Mouse (Mus musculus) stomach, embryonic 16.5 days (tissue): ENCODE data around the gene Hmcn1. TPM values are rescaled to one million over a fixed set of nuclear protein-coding genes. Genes with fewer than 3 reads are reported as not detected.

Source experiments
- ATAC-seq: fragments of 200-750 bp; cut with Nextera tagmentation; 2 replicates; pipeline ENCODE4 v1.8.0; 2017; ENCODE audit warnings: moderate number of reproducible peaks, moderate TSS enrichment; ENCODE audit not compliant: insufficient read depth, low FRiP score
- H3K27ac ChIP-seq: fragments of 300-500 bp; sonication (generic); 2 replicates; pipeline ENCODE4 v1.5.1; 2014; ENCODE audit warnings: low read length
- H3K27me3 ChIP-seq: fragments of 300-500 bp; sonication (generic); 2 replicates; pipeline ENCODE4 v1.6.1; 2014; ENCODE audit warnings: low read length, control low read depth, mixed read lengths; ENCODE audit not compliant: control insufficient read depth, insufficient read depth
- H3K36me3 ChIP-seq: fragments of 300-500 bp; sonication (generic); 2 replicates; pipeline ENCODE4 v1.6.1; 2014; ENCODE audit warnings: low read length; ENCODE audit not compliant: control insufficient read depth, insufficient read depth
- H3K4me1 ChIP-seq: fragments of 300-500 bp; sonication (generic); 2 replicates; pipeline ENCODE4 v1.6.1; 2014; ENCODE audit warnings: low read length, control low read depth, mixed read lengths; ENCODE audit not compliant: control insufficient read depth, insufficient read depth
- H3K4me2 ChIP-seq: fragments of 300-500 bp; sonication (generic); 2 replicates; pipeline ENCODE4 v1.6.1; 2014; ENCODE audit warnings: low read depth, low read length, mixed read lengths
- H3K4me3 ChIP-seq: fragments of 300-500 bp; sonication (generic); replicated peaks from 2 replicates; pipeline ENCODE4 v1.5.1; 2014; ENCODE audit warnings: mild to moderate bottlenecking, low read length
- H3K9ac ChIP-seq: fragments of 300-500 bp; sonication (generic); 2 replicates; pipeline ENCODE4 v1.6.1; 2014; ENCODE audit warnings: low read length
- H3K9me3 ChIP-seq: fragments of 300-500 bp; sonication (generic); replicated peaks from 2 replicates; pipeline ENCODE4 v1.6.1; 2016; ENCODE audit warnings: low read length, control low read depth; ENCODE audit not compliant: control insufficient read depth
- WGBS: fragments of 180-500 bp; shearing (Covaris S2); extraction: QIAGEN DNeasy Blood & Tissue Kit; methylation state at CpG from one replicate; pipeline ENCODE4 v1.1.7; 2014; 5-methylcytosine and 5-hydroxymethylcytosine counted together
- polyA plus RNA-seq: library from polyadenylated mRNA; unstranded; fragments of >200 nt; fragmentation: Nextera tagmentation; extraction: Ambion mirVana; gene quantifications from 2 replicates; pipeline ENCODE4 v1.2.1, GENCODE M21; 2015

Gene Hmcn1
- 11.8 and 13.6 TPM in 2 replicates for polyA plus RNA-seq

GRCm38 (mm10) chr1:150993162-150994064 is at the start of gene Hmcn1:
TSS of gene Hmcn1 (minus strand) at chr1:150993435.
- ATAC-seq = peak; percentile 92
- Histone ChIP-seq H3K4me1 (0 out of 2 replicates have a peak, but pooled peaks cover 2% of the 10 kb centered on the region), H3K4me3 (peak within 1 kb of the TSS; percentile 56), H3K4me2 (peak within 1 kb of the TSS; percentile 65), H3K9me3 (peaks cover 6% of the 10 kb centered on the region; the same call in 1 of the 2 replicates), H3K36me3 (no peaks in the 10 kb centered on the region), H3K27ac (peak within 1 kb of the TSS; percentile 55), H3K27me3 (no peaks in the 10 kb centered on the region), H3K9ac (peak within 1 kb of the TSS; percentile 74)
- WGBS = under 1% methylated on average over 38 of the region's 38 CpGs

DNA sequence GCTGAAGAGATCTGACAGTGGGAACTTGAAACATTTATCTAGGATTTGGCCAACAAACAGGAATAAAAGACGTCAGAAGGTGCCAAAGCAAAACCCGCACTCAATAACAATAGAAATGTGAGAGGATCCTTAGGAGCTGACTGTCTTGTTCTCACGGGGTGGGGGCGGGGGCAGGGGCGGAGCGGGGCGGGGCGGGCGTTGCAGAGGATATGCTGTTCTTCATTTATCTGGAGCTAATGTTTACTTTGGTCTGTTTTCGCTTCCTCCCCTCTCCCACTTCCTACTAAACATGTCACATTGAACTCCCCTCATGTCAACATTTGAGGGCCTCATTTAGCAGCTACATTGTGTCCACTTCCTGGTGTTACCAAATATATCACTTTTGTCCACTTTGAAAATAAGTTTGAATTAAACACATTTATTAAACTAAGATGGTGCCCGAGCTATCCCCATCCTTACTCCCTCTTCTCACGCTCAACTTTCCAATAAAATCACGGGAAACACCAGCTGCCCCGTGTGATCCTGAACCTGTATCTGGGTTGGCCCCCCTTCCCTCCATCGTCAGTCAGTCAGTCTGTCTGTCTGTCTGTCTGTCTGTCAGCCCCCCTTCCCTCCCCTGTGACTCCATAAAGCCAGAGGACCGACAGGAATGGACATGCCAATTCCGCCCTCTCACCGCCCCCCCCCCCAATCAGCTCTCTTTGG is 47.9 kb upstream of the Hmcn1 start:
- Histone ChIP-seq H3K27me3 (no peaks in the 10 kb centered on the region), H3K9ac (no peak overlapping the region), H3K36me3 (no peaks in the 10 kb centered on the region), H3K4me3 (peak overlapping the region; percentile 12; the same call in 1 of the 2 replicates), H3K9me3 (no peaks in the 10 kb centered on the region), H3K4me1 (peaks cover 6% of the 10 kb centered on the region; the same call in 1 of the 2 replicates), H3K4me2 (peak overlapping the region; percentile 37), H3K27ac (no peak overlapping the region)
- peak; percentile 40 for ATAC-seq
- 28% methylated on average over 18 of the region's 18 CpGs for WGBS

DNA sequence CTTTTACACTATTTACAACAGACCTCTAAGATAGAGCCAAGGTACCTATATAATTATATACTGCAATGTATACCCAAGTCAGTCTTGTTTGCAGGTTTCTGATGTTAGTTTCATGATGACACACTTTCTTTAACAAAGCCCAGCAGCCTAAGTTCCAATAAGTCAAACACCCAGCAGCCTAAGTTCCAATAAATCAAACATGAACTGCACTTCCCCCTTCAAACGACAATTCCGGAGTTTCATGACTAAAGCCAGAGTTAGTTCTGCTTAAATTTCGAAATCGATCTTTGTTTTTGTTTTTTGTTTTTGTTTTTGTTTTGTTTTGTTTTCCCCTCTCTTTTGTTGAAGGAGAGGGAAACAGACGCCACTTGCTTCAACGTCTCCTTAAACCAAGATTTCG is 47.1 kb upstream of the Hmcn1 start:
- 47% methylated on average over 7 of the region's 7 CpGs for WGBS
- H3K4me1 ChIP-seq = peaks cover 6% of the 10 kb centered on the region; the same call in 1 of the 2 replicates
- H3K4me3 ChIP-seq = 0 out of 2 replicates have a peak overlapping the region, but pooled peaks have one; percentile 12
- H3K9me3 ChIP-seq = no peaks in the 10 kb centered on the region
- no peak overlapping the region for H3K27ac ChIP-seq
- H3K9ac ChIP-seq = no peak overlapping the region
- H3K36me3 ChIP-seq = no peaks in the 10 kb centered on the region
- no peak for ATAC-seq
- H3K27me3 ChIP-seq = no peaks in the 10 kb centered on the region
- H3K4me2 ChIP-seq = no peak overlapping the region

GRCm38 (mm10) chr1:151039189-151039588 is 46.0 kb upstream of the Hmcn1 start:
- Histone ChIP-seq H3K36me3 (no peaks in the 10 kb centered on the region), H3K4me1 (peaks cover 6% of the 10 kb centered on the region; the same call in 1 of the 2 replicates), H3K27ac (no peak overlapping the region), H3K9me3 (no peaks in the 10 kb centered on the region), H3K27me3 (no peaks in the 10 kb centered on the region), H3K4me2 (no peak overlapping the region), H3K4me3 (no peak overlapping the region), H3K9ac (no peak overlapping the region)
- WGBS = 57% methylated on average over 4 of the region's 4 CpGs
- no peak for ATAC-seq

DNA sequence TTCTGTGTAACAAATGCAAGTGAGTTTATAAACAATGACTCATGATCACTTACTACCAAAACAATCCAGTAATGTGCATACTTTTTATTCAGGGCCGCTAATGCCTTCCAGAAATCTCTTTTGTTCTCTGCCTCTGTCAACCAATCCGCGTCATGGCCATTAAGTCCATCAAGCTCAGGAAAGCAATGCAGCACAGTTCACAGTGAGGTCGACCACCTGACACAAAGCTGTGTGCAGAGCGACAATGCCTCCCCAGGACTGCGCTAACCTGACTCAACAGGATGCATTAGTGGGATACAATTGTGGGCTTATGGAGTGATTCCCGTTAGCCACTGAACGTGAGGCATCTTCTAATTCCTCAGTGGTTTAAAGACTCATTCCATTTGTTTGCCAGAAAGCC is 45.3 kb upstream of the Hmcn1 start:
- WGBS = 38% methylated on average over 8 of the region's 8 CpGs

DNA sequence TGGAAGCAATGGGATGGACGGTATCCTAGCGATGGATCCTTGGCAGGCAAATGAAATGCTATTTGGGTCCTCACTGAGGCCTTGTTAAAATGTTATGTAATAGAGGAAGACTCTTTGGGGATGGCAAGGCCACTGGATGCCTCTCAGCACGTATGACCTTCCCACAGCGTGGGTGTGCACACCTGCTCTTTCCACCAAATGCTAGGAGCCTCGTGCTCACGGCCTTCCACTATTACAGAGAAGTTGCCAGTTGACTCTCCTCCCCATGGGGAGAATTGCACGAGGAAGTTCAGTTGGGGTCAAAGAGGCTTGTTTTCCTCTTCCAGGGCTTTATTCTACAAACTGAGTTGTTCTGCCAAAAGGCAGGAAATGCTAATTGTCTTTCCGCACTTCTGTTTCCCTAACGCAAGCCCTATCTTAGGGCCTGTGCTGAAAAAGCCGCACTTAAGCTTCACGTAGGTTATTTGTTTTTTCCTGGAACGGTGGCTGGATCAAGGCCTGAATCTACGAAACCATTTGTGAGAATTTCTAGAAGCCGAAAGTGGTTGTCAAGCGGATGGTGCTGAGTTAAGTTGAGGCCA is 43.3 kb upstream of the Hmcn1 start:
- Histone ChIP-seq H3K27ac (no peak overlapping the region), H3K36me3 (no peaks in the 10 kb centered on the region), H3K4me3 (no peak overlapping the region), H3K9ac (no peak overlapping the region), H3K9me3 (no peaks in the 10 kb centered on the region), H3K27me3 (no peaks in the 10 kb centered on the region), H3K4me2 (no peak overlapping the region), H3K4me1 (peaks cover 6% of the 10 kb centered on the region; the same call in 1 of the 2 replicates)
- 77% methylated on average over 15 of the region's 15 CpGs for WGBS
- ATAC-seq = no peak

More for the DNA sequence above, 45.3 kb upstream of the Hmcn1 start:
- no peak overlapping the region for H3K4me2 ChIP-seq
- no peak overlapping the region for H3K4me3 ChIP-seq
- no peaks in the 10 kb centered on the region for H3K27me3 ChIP-seq
- no peak overlapping the region for H3K9ac ChIP-seq
- H3K27ac ChIP-seq = no peak overlapping the region
- ATAC-seq = no peak
- H3K36me3 ChIP-seq = no peaks in the 10 kb centered on the region
- H3K4me1 ChIP-seq = peaks cover 6% of the 10 kb centered on the region; the same call in 1 of the 2 replicates
- no peaks in the 10 kb centered on the region for H3K9me3 ChIP-seq

DNA sequence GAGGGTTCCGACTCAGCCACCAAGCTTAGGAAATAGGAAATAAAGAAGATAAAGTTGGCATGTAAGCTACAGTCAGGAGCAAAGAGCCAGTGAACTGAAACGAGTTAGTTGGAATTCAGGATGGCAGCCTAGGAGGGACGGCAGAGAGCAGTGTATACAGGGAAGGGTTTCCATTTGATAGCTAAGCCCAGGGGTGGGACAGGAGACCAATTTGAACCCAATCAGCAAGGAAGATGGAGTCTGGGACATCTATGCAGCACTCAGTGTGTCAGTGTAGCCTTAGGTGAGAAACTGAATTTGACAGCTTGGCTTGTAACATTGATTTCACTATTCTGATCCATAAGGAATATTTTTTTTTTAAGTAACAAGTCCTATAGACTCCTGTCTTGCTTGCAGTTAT is 42.5 kb upstream of the Hmcn1 start:
- no peak for ATAC-seq
- H3K4me1 ChIP-seq = peaks cover 3% of the 10 kb centered on the region; the same call in 1 of the 2 replicates
- H3K36me3 ChIP-seq = no peaks in the 10 kb centered on the region
- no peaks in the 10 kb centered on the region for H3K27me3 ChIP-seq
- no peak overlapping the region for H3K27ac ChIP-seq
- no peak overlapping the region for H3K4me3 ChIP-seq
- H3K9me3 ChIP-seq = no peaks in the 10 kb centered on the region
- no peak overlapping the region for H3K9ac ChIP-seq
- 83% methylated on average over 3 of the region's 3 CpGs for WGBS
- no peak overlapping the region for H3K4me2 ChIP-seq

DNA sequence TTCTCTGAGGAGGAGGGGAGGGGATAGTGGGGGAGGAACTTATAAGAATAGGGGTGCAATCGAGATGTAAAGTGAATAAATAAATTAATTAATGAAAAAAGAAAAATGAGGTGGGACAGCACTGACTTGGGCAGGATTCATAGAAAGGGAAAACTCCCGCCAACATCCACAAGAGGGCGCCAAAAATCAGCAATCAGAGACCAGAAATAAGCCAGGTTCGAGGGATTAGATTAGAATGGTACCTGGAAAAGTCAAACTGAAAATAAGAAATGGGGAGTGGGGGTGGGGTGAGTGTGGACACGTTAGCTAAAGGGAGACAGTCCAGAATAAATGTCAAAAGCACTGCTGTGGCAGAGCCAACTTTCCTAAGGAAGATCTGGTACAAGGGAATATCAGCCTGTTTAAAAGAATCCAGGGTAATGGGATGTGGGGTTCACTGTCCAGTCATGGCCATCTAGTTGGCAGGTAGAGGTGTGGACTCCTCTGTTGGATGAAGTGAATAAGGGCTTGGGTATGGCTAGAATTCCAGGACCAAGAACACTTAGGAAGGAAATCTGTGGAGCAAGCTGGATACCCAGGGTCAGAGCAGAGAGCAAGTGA is 41.9 kb upstream of the Hmcn1 start:
- Histone ChIP-seq H3K9ac (no peak overlapping the region), H3K27ac (no peak overlapping the region), H3K36me3 (no peaks in the 10 kb centered on the region), H3K4me3 (no peak overlapping the region), H3K4me1 (no peaks in the 10 kb centered on the region), H3K4me2 (no peak overlapping the region), H3K27me3 (no peaks in the 10 kb centered on the region), H3K9me3 (no peaks in the 10 kb centered on the region)
- WGBS = under 1% methylated on average over 5 of the region's 5 CpGs
- no peak for ATAC-seq
